Mouse (Mus musculus): ENCODE results near the gene Psme2b.
"Not testable (repeated sequence)": the region's sequence is repeated elsewhere in the genome, so short reads cannot be mapped to it uniquely, and the experiment has no call there.

The Psme2b gene

DNA sequence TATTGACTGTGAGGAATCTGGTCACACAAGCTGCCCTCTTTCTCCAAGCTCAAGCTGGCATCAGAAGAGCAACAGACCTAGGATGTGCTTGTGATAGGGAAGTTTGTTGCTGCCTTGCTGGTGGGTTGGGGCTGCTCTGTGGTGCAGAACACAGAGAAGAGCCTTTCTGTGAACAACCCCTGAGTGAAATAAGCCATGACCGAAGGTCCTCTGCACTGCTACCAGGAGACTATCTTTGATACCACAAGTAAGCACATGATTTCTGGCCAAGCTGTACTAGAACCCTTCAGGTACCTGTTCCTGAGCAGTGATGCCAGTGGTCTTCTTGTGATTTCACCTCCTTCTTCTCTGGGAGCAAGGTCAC is 44.4 kb downstream of the Psme2b start:
- DNase-seq (ENCODE audit: extremely low read depth, low read depth, low spot score) = not testable (repeated sequence)

DNA sequence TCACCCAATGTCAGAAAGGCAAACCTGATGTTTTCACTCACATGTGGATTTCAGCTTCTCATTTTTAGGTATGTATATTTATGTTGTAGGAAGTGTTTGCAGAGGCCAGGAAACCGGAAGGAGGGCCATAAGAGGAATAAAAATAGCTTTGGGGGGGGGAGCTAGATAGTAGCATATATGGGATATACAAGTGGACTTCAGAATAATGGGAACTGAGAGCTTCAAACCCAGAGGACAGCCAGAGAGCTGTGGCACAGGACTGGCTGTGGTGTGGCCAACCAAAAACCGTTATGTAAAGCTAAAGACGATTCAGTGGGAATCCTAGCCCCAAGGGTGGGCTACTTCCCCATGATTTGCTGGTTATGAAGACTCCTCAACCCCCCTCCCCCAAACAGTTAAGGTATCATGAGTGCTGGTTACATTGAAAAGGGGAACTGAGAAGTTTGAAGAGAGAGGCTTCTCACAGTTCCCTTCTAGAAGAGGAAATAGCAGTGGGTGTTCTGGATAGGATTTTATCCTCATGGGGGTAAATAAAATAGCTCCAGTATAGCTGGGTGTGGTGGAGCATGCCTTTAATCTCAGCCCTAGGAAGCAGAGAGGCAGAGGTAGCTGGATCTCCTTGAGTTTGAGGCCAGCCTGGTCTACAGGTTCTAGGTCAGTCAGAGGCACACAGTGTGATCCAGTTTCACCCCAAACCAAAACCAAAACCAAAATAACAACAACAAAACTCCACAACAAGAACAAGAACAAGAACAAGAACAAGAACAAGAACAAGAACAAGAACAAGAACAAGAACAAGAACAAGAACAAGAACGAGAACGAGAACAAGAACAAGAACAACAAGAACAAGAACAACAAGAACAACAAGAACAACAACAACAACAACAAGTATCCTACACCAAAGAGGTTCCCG is 45.1 kb downstream of the Psme2b start:
- not testable (repeated sequence) for DNase-seq (ENCODE audit: extremely low read depth, low read depth, low spot score)

DNA sequence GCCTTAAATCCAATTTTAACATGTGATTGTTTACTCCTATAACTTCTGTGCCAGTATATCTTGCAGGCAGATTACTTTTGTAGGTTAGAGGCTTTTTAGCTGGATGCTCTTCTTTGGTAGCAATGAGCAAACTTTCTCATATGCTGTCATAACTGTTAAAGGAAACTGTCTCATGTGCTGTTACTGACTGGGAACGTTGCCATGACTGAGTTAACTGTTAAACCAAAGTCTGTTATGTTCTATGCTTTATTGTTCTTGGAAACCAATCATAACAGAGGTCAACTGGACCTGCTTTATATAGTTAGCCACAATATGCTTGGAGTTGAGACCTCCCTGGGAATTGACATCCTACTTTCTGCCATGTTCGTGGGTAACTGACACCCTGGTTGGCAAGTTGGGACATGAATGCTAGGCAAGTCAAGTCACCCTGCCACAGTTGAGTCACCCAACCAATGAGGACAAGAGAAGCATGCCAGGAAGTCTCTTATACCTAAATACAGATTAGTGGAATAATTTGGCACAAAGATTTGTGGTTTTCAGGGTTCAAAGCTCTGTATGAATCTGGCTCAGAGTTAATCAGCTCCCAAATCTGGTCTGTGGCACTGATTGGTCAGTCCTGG is 47.1 kb downstream of the Psme2b start:
- DNase-seq (ENCODE audit: extremely low read depth, low read depth, low spot score) = no peak

Measured in fat pad, adult 2 months (tissue).